13 mouse cellular contexts compared by ENCODE assay signal in the genomic region with DNA sequence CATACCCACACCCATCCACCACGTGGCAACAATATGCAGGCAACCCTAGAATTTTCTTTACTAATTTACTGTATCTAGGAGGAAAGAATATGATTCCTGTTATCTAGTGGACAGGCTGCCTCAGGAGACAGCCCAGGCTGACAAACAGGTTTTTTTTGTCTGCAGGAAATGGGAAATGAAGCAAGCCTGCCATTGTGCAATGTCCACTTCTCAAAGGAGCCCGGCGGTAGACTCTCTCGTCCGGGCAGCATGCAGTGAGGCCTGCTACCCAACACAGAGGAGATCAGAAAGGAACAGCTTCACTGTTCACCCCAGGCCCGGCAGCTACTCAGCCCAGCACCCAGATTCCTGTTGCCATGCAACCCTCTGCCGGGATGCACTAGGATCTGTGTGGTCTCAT. TPM values are rescaled to one million over a fixed set of nuclear protein-coding genes. Genes with fewer than 3 reads are reported as not detected.
DNase-seq lines count a peak whose midpoint lies in the region; ATAC-seq lines count a peak whose summit lies in the region.
"Had no signal": no experiment of that assay in that cellular context is flagged by ENCODE, and none has a peak within 500 bp of the region (broad histone marks: within the 10 kb centered on the region; RNA-seq: fewer than 3 reads in every experiment).

No protein-coding gene starts in this region.

- H3K4me3 ChIP-seq in hindbrain, embryonic 13.5 days = no peak overlapping the region
- H3K4me3 ChIP-seq: forebrain, embryonic 12.5 days; heart, adult 2 months had no signal

- no peaks in the 10 kb centered on the region for H3K9me3 ChIP-seq in hindbrain, embryonic 13.5 days
- H3K9me3 ChIP-seq: forebrain, embryonic 12.5 days had no signal

- H3K36me3 ChIP-seq in hindbrain, embryonic 13.5 days = peaks cover 41% of the 10 kb centered on the region

- H3K27ac ChIP-seq in hindbrain, embryonic 13.5 days = no peak overlapping the region
- H3K27ac ChIP-seq: forebrain, embryonic 12.5 days; heart, adult 2 months; liver, embryonic 14.5 days had no signal

- 66% methylated on average over 7 of the region's 7 CpGs for WGBS in hindbrain, embryonic 13.5 days

- no peak overlapping the region for H3K4me2 ChIP-seq in hindbrain, embryonic 13.5 days
- H3K4me2 ChIP-seq: forebrain, embryonic 12.5 days had no signal

- no peaks in the 10 kb centered on the region for H3K27me3 ChIP-seq in hindbrain, embryonic 13.5 days
- H3K27me3 ChIP-seq: forebrain, embryonic 12.5 days had no signal

- H3K9ac ChIP-seq in hindbrain, embryonic 13.5 days = no peak overlapping the region
- H3K9ac ChIP-seq: forebrain, embryonic 12.5 days; liver, embryonic 14.5 days had no signal

- peaks cover 5% of the 10 kb centered on the region; the same call in 1 of the 2 replicates for H3K4me1 ChIP-seq in hindbrain, embryonic 13.5 days (replicated peaks)
- H3K4me1 ChIP-seq: forebrain, embryonic 12.5 days had no signal

- peak; percentile 35 for DNase-seq in adrenal gland, adult 2 months
- DNase-seq in adrenal gland, adult 18-20 months (ENCODE audit: low spot score in 2 of 2) = no peak
- peak; percentile 12 to 43 for DNase-seq in urinary bladder, adult 18-20 months (ENCODE audit: low spot score in 2 of 2)
- DNase-seq in urinary bladder, postnatal 4 days (ENCODE audit: low spot score in 2 of 2) = no peak
- DNase-seq in lung, postnatal 10 days = peak; percentile 70
- no peak for DNase-seq in embryo, embryonic 10 days (ENCODE audit: low spot score)
- DNase-seq in embryo, embryonic 9.5 days (ENCODE audit: extremely low spot score) = no peak
- DNase-seq: adrenal gland, adult 8-10 months; cerebellum, postnatal 14 days had no signal

- ATAC-seq in hindbrain, embryonic 13.5 days (ENCODE audit: low FRiP score) = no peak

RNA-seq across cellular contexts. Expression of a gene that starts 59.2 kb away (rescaled TPM):
- 10 to 100 TPM; 18.0 to 26.4 TPM for total RNA-seq in adrenal gland, adult 2 months (2021)
- polyA plus RNA-seq in adrenal gland, adult 2 months (2012; rRNA removed) = 16.9 and 18.3 TPM in 2 replicates
- total RNA-seq in adrenal gland, adult 18-20 months (2021) = 10 to 100 TPM; 19.0 to 21.7 TPM
- polyA plus RNA-seq in hindbrain, embryonic 13.5 days (2015; fragmentation: Nextera tagmentation; extraction: Ambion mirVana) = 31.9 and 33.1 TPM in 2 replicates

Comparison
In these comparisons a context has a peak if more than half of its experiments do, and no peak if none do; other contexts are left out.
1. DNase-seq: peak in adrenal gland, adult 2 months (single experiment), urinary bladder, adult 18-20 months (2 of 2) and lung, postnatal 10 days (single experiment); none in adrenal gland, adult 18-20 months (0 of 2), urinary bladder, postnatal 4 days (0 of 2), embryo, embryonic 10 days (single experiment) and embryo, embryonic 9.5 days (single experiment).